Mouse (Mus musculus) MEL (cell line): ENCODE results near the gene Slc38a2. TPM values are rescaled to one million over a fixed set of nuclear protein-coding genes. Genes with fewer than 3 reads are reported as not detected.

ENCODE experiments used
- DNase-seq: peaks from one replicate; pipeline ENCODE4 v3.0.0; 2011; ENCODE audit warnings: low read depth, low spot score
- H3K27ac ChIP-seq: 2 replicates; pipeline ENCODE4 v1.5.1; 2012; ENCODE audit warnings: low read depth, mild to moderate bottlenecking, control low read depth, low read length, moderate library complexity; ENCODE audit not compliant: control insufficient read depth
- H3K27me3 ChIP-seq, 2 experiments: fragments of 150-350 bp in 1 of 2; sonication (generic) in 1 of 2; 2 replicates each; pipeline ENCODE4 v1.6.1; 2012; ENCODE audit warnings: low read length in 2 of 2, mild to moderate bottlenecking in 2 of 2, improper control_type of control experiment in 1 of 2, moderate library complexity in 1 of 2; ENCODE audit not compliant: insufficient read depth in 2 of 2, control insufficient read depth in 1 of 2
- H3K36me3 ChIP-seq, 2 experiments: 2 replicates each; pipeline ENCODE4 v1.6.1; 2012 to 2014; ENCODE audit warnings: low read length in 2 of 2, improper control_type of control experiment in 1 of 2, inconsistent platforms in 1 of 2, mild to moderate bottlenecking in 1 of 2; ENCODE audit not compliant: insufficient read depth in 2 of 2, control insufficient read depth in 1 of 2
- H3K4me1 ChIP-seq, 2 experiments: fragments of 150-350 bp in 1 of 2; sonication (generic) in 1 of 2; 2 replicates each; pipeline ENCODE4 v1.6.1; 2012; ENCODE audit warnings: low read length in 2 of 2, improper control_type of control experiment in 1 of 2, mild to moderate bottlenecking in 1 of 2; ENCODE audit not compliant: insufficient read depth in 2 of 2, control insufficient read depth in 1 of 2
- H3K4me3 ChIP-seq, 2 experiments: fragments of 150-350 bp in 1 of 2; sonication (generic) in 1 of 2; 2 replicates each; pipeline ENCODE4 v1.5.1; 2012; ENCODE audit warnings: low read depth in 2 of 2, low read length in 2 of 2, mild to moderate bottlenecking in 2 of 2, moderate library complexity in 2 of 2, control low read depth in 1 of 2, improper control_type of control experiment in 1 of 2; ENCODE audit not compliant: control insufficient read depth in 1 of 2, insufficient read depth in 1 of 2
- H3K79me2 ChIP-seq: 2 replicates; pipeline ENCODE4 v1.6.1; 2012; ENCODE audit warnings: mild to moderate bottlenecking, low read length, moderate library complexity; ENCODE audit not compliant: control insufficient read depth, poor library complexity, insufficient read depth
- H3K9ac ChIP-seq: 2 replicates; pipeline ENCODE4 v1.6.1; 2012; ENCODE audit warnings: low read depth, mild to moderate bottlenecking, control low read depth, low read length, moderate library complexity; ENCODE audit not compliant: control insufficient read depth, poor library complexity, severe bottlenecking
- H3K9me3 ChIP-seq: fragments of 150-350 bp; sonication (generic); replicated peaks from 2 replicates; pipeline ENCODE4 v1.6.1; 2012; ENCODE audit warnings: mild to moderate bottlenecking, low read length, improper control_type of control experiment, moderate library complexity; ENCODE audit not compliant: insufficient read depth
- CHD1 ChIP-seq: IDR thresholded peaks from 2 replicates; pipeline ENCODE4 v1.6.1; 2012; ENCODE audit warnings: low read depth, mild to moderate bottlenecking, inconsistent platforms, low read length, improper control_type of control experiment
- E2F4 ChIP-seq: IDR thresholded peaks from 2 replicates; pipeline ENCODE4 v1.6.1; 2011; ENCODE audit warnings: low read depth, low read length, improper control_type of control experiment, borderline replicate concordance
- EP300 ChIP-seq, 2 experiments: IDR thresholded peaks; 2 replicates each; pipeline ENCODE4 v1.6.1; 2011; ENCODE audit warnings: improper control_type of control experiment in 2 of 2, low read length in 2 of 2, low read depth in 1 of 2, mild to moderate bottlenecking in 1 of 2
- ETS1 ChIP-seq: IDR thresholded peaks from 2 replicates; pipeline ENCODE4 v1.6.1; 2012; ENCODE audit warnings: low read depth, mild to moderate bottlenecking, inconsistent platforms, low read length, improper control_type of control experiment, moderate library complexity
- GABPA ChIP-seq: IDR thresholded peaks from 2 replicates; pipeline ENCODE4 v1.6.1; 2012; ENCODE audit warnings: low read depth, mild to moderate bottlenecking, inconsistent platforms, low read length, improper control_type of control experiment, moderate library complexity
- HCFC1 ChIP-seq: IDR thresholded peaks from 2 replicates; pipeline ENCODE4 v1.6.1; 2012; ENCODE audit warnings: low read depth, mild to moderate bottlenecking, inconsistent platforms, low read length, improper control_type of control experiment, moderate library complexity
- JUND ChIP-seq: IDR thresholded peaks from 2 replicates; pipeline ENCODE4 v1.6.1; 2011; ENCODE audit warnings: low read depth, mild to moderate bottlenecking, improper control_type of control experiment, low read length
- MAX ChIP-seq: IDR thresholded peaks from 2 replicates; pipeline ENCODE4 v1.6.1; 2011; ENCODE audit warnings: low read length, improper control_type of control experiment
- MAZ ChIP-seq: IDR thresholded peaks from 2 replicates; pipeline ENCODE4 v1.6.1; 2012; ENCODE audit warnings: low read depth, mild to moderate bottlenecking, inconsistent platforms, low read length, improper control_type of control experiment
- MYC ChIP-seq: IDR thresholded peaks from 2 replicates; pipeline ENCODE4 v1.6.1; 2011; ENCODE audit warnings: low read depth, mild to moderate bottlenecking, low read length, improper control_type of control experiment, moderate library complexity
- NELFE ChIP-seq: IDR thresholded peaks from 2 replicates; pipeline ENCODE4 v1.6.1; 2011; ENCODE audit warnings: low read depth, low read length, improper control_type of control experiment
- NRF1 ChIP-seq: IDR thresholded peaks from 2 replicates; pipeline ENCODE4 v1.6.1; 2014; ENCODE audit warnings: low read depth, mild to moderate bottlenecking, inconsistent platforms, low read length, improper control_type of control experiment, moderate library complexity; ENCODE audit not compliant: poor library complexity, insufficient read depth, severe bottlenecking
- POLR2A ChIP-seq, 2 experiments: IDR thresholded peaks; 2 replicates each; pipeline ENCODE4 v1.6.1; 2011 to 2012; ENCODE audit warnings: low read length in 2 of 2, mild to moderate bottlenecking in 2 of 2, control low read depth in 1 of 2, improper control_type of control experiment in 1 of 2, low read depth in 1 of 2, moderate library complexity in 1 of 2; ENCODE audit not compliant: control insufficient read depth in 1 of 2, insufficient read depth in 1 of 2, poor library complexity in 1 of 2
- POLR2AphosphoS2 ChIP-seq: IDR thresholded peaks from 2 replicates; pipeline ENCODE4 v1.6.1; 2011; ENCODE audit warnings: low read length, improper control_type of control experiment
- POLR2AphosphoS5 ChIP-seq: IDR thresholded peaks from 2 replicates; pipeline ENCODE4 v1.6.1; 2012; ENCODE audit warnings: low read depth, borderline replicate concordance, mild to moderate bottlenecking, inconsistent platforms, low read length, moderate library complexity, mixed read lengths
- RAD21 ChIP-seq: IDR thresholded peaks from 2 replicates; pipeline ENCODE4 v1.6.1; 2011; ENCODE audit warnings: mild to moderate bottlenecking, low read depth, low read length, improper control_type of control experiment
- SMC3 ChIP-seq: IDR thresholded peaks from 2 replicates; pipeline ENCODE4 v1.6.1; 2011; ENCODE audit warnings: low read depth, low read length, improper control_type of control experiment
- TAL1 ChIP-seq: IDR thresholded peaks from 2 replicates; pipeline ENCODE4 v1.6.1; 2012; ENCODE audit warnings: mild to moderate bottlenecking, inconsistent platforms, low read length, moderate library complexity, mixed read lengths
- TBP ChIP-seq: IDR thresholded peaks from 2 replicates; pipeline ENCODE4 v1.8.0; 2011; ENCODE audit warnings: low read depth, low read length, improper control_type of control experiment
- USF1 ChIP-seq: IDR thresholded peaks from 2 replicates; pipeline ENCODE4 v1.6.1; 2014; ENCODE audit warnings: low read depth, mild to moderate bottlenecking, inconsistent platforms, low read length, improper control_type of control experiment, moderate library complexity
- USF2 ChIP-seq, 2 experiments: IDR thresholded peaks; 2 replicates each; pipeline ENCODE4 v1.6.1; 2011 to 2012; ENCODE audit warnings: improper control_type of control experiment in 2 of 2, low read length in 2 of 2, borderline replicate concordance in 1 of 2, inconsistent platforms in 1 of 2, low read depth in 1 of 2, mild to moderate bottlenecking in 1 of 2; ENCODE audit not compliant: insufficient read depth in 1 of 2
- ZKSCAN1 ChIP-seq: IDR thresholded peaks from 2 replicates; pipeline ENCODE4 v1.6.1; 2012; ENCODE audit warnings: low read depth, mild to moderate bottlenecking, inconsistent platforms, low read length, improper control_type of control experiment, moderate library complexity
- ZMIZ1 ChIP-seq: IDR thresholded peaks from 2 replicates; pipeline ENCODE4 v1.6.1; 2012; ENCODE audit warnings: low read depth, mild to moderate bottlenecking, inconsistent platforms, low read length, improper control_type of control experiment, moderate library complexity
- polyA plus RNA-seq, 2 experiments: library from polyadenylated mRNA; stranded (reverse) in 1 of 2; unstranded in 1 of 2; fragments of >175 nt in 1 of 2; fragments of >200 nt in 1 of 2; gene quantifications; 2 replicates each; pipeline versions ENCODE4 v1.2.1 to v1.2.4; 2012; ENCODE audit warnings: low replicate concordance in 2 of 2, low read depth in 1 of 2; ENCODE audit not compliant: insufficient read length in 2 of 2, insufficient read depth in 1 of 2, missing spikeins in 1 of 2
- total RNA-seq: library from RNA; depleted of rRNA; stranded (reverse); fragments of 300-350 nt; gene quantifications from 2 replicates; pipeline ENCODE4 v1.2.3, GENCODE M21; 2012

The Slc38a2 gene
- total and polyA plus RNA-seq, 3 experiments: 80.6 to 590 (median 177) TPM

GRCm38 (mm10) chr15:96688784-96689318, 10.7 kb downstream of the Slc38a2 start:
- H3K27me3 ChIP-seq: no peaks in the 10 kb centered on the region
- peak; percentile 41 for DNase-seq
- H3K4me3 ChIP-seq: no peak overlapping the region
- H3K36me3 ChIP-seq: peaks cover 59 to 63% of the 10 kb centered on the region in 2 experiments
- no peak overlapping the region for H3K9ac ChIP-seq
- TF ChIP-seq CHD1 (peak; percentile 40; the same call in 1 of the 2 replicates), POLR2A (IDR thresholded peaks at IDR 0.05; ENCODE audit: control insufficient read depth in 1 of 2, insufficient read depth in 1 of 2, low read depth in 1 of 2, low read length in 2 of 2, poor library complexity in 1 of 2) (no peak; a peak in 1 of 4 replicates), POLR2AphosphoS2 (peak; percentile 51; the same call in 1 of the 2 replicates), ZMIZ1 (peak; percentile 8; the same call in 1 of the 2 replicates), MAZ (no peak), EP300 (IDR thresholded peaks at IDR 0.05; ENCODE audit: low read depth in 1 of 2, low read length in 2 of 2) (no peak)
- TF ChIP-seq, all 39 proteins: peak for 3
- Histone ChIP-seq H3K4me1 (peaks cover 7 to 30% of the 10 kb centered on the region in 2 experiments), H3K27ac (no peak overlapping the region), H3K9me3 (no peaks in the 10 kb centered on the region), H3K79me2 (peaks cover 18% of the 10 kb centered on the region)

GRCm38 (mm10) chr15:96688036-96688435, 11.5 kb downstream of the Slc38a2 start:
- Histone ChIP-seq H3K9ac (no peak overlapping the region), H3K27me3 (no peaks in the 10 kb centered on the region), H3K79me2 (peaks cover 10% of the 10 kb centered on the region), H3K4me1 (peaks cover 8 to 30% of the 10 kb centered on the region in 2 experiments), H3K27ac (no peak overlapping the region), H3K36me3 (peaks cover 51 to 56% of the 10 kb centered on the region in 2 experiments), H3K9me3 (no peaks in the 10 kb centered on the region), H3K4me3 (no peak overlapping the region)
- no peak for DNase-seq
- TF ChIP-seq EP300 (IDR thresholded peaks at IDR 0.05; ENCODE audit: low read depth in 1 of 2, low read length in 2 of 2) (no peak), RAD21 (no peak), USF2 (IDR thresholded peaks at IDR 0.05; ENCODE audit: borderline replicate concordance in 1 of 2, insufficient read depth in 1 of 2, low read depth in 1 of 2, low read length in 2 of 2) (no peak), POLR2AphosphoS5 (no peak), NRF1 (no peak), SMC3 (no peak), HCFC1 (no peak), ETS1 (no peak), GABPA (no peak), ZKSCAN1 (no peak), NELFE (no peak), TAL1 (no peak), USF1 (no peak), JUND (no peak), MYC (no peak), TBP (no peak), E2F4 (no peak), MAX (no peak)
